Mouse (Mus musculus): ENCODE measurements at regions not wholly inside any gene's neighbourhood (a gene's known extent, or its start where the extent isn't known, plus 50 kb on each side); places are given as distances from the start of the nearest gene placed in this dataset.

GRCm38 (mm10) chr13:107887366-107888230, 156.6 kb upstream of the Smim15 start:
- no peak for ATAC-seq (replicated peaks; ENCODE audit: low FRiP score, low TSS enrichment, poor library complexity, severe bottlenecking)

- ATAC-seq (replicated peaks; ENCODE audit: low FRiP score, low TSS enrichment, poor library complexity, severe bottlenecking): no peak
These were observed 159.4 kb upstream of the Smim15 start for GRCm38 (mm10) chr13:107884836-107885235.

GRCm38 (mm10) chr13:107882337-107882736, 161.9 kb upstream of the Smim15 start:
- no peak for ATAC-seq (replicated peaks; ENCODE audit: low FRiP score, low TSS enrichment, poor library complexity, severe bottlenecking)

- no peak for ATAC-seq (replicated peaks; ENCODE audit: low FRiP score, low TSS enrichment, poor library complexity, severe bottlenecking)
These were observed 163.7 kb upstream of the Smim15 start for GRCm38 (mm10) chr13:107880551-107880950.

- no peak for ATAC-seq (replicated peaks; ENCODE audit: low FRiP score, low TSS enrichment, poor library complexity, severe bottlenecking)
These were observed 164.7 kb upstream of the Smim15 start for GRCm38 (mm10) chr13:107879535-107879934.

- ATAC-seq (replicated peaks; ENCODE audit: low FRiP score, low TSS enrichment, poor library complexity, severe bottlenecking): no peak
These were observed 165.3 kb upstream of the Smim15 start for GRCm38 (mm10) chr13:107878980-107879379.

GRCm38 (mm10) chr13:107873244-107873667, 171.0 kb upstream of the Smim15 start:
- ATAC-seq (replicated peaks; ENCODE audit: low FRiP score, low TSS enrichment, poor library complexity, severe bottlenecking): no peak

GRCm38 (mm10) chr13:107872574-107872973, 171.7 kb upstream of the Smim15 start:
- no peak for ATAC-seq (replicated peaks; ENCODE audit: low FRiP score, low TSS enrichment, poor library complexity, severe bottlenecking)

GRCm38 (mm10) chr13:107872137-107872536, 172.1 kb upstream of the Smim15 start:
- 0 out of 2 replicates have a peak, but pooled peaks have one; percentile 51 for ATAC-seq (replicated peaks; ENCODE audit: low FRiP score, low TSS enrichment, poor library complexity, severe bottlenecking)

- ATAC-seq (replicated peaks; ENCODE audit: low FRiP score, low TSS enrichment, poor library complexity, severe bottlenecking): no peak
These were observed 175.3 kb upstream of the Smim15 start for GRCm38 (mm10) chr13:107868906-107869305.

- ATAC-seq (replicated peaks; ENCODE audit: low FRiP score, low TSS enrichment, poor library complexity, severe bottlenecking): no peak
These were observed 177.4 kb upstream of the Smim15 start for GRCm38 (mm10) chr13:107866825-107867224.

- ATAC-seq (replicated peaks; ENCODE audit: low FRiP score, low TSS enrichment, poor library complexity, severe bottlenecking): no peak
These were observed 181.2 kb upstream of the Smim15 start for GRCm38 (mm10) chr13:107862793-107863654.

- ATAC-seq (replicated peaks; ENCODE audit: low FRiP score, low TSS enrichment, poor library complexity, severe bottlenecking): no peak
These were observed 182.7 kb upstream of the Smim15 start for GRCm38 (mm10) chr13:107861384-107862134.

GRCm38 (mm10) chr13:107857043-107857755, 187.0 kb upstream of the Smim15 start:
- no peak for ATAC-seq (replicated peaks; ENCODE audit: low FRiP score, low TSS enrichment, poor library complexity, severe bottlenecking)

GRCm38 (mm10) chr13:107850907-107851560, 193.2 kb upstream of the Smim15 start:
- no peak for ATAC-seq (replicated peaks; ENCODE audit: low FRiP score, low TSS enrichment, poor library complexity, severe bottlenecking)

GRCm38 (mm10) chr13:107848871-107849270, 195.4 kb upstream of the Smim15 start:
- ATAC-seq (replicated peaks; ENCODE audit: low FRiP score, low TSS enrichment, poor library complexity, severe bottlenecking): no peak

- peak; percentile 55 for ATAC-seq (replicated peaks; ENCODE audit: low FRiP score, low TSS enrichment, poor library complexity, severe bottlenecking)
These were observed 196.8 kb upstream of the Smim15 start for GRCm38 (mm10) chr13:107847179-107848012.
